Mouse (Mus musculus): ENCODE results near the gene Pknox2. TPM values are rescaled to one million over a fixed set of nuclear protein-coding genes. Genes with fewer than 3 reads are reported as not detected.

Pknox2 gene
- total RNA-seq, 1 experiment = 1.8 TPM

GRCm38 (mm10) chr9:37146603-37147358, 426 bp downstream of the Pknox2 start:
- Histone ChIP-seq H3K9ac (ENCODE audit: insufficient read depth, low read depth, low read length, poor library complexity, severe bottlenecking) (peak overlapping the region; percentile 69), H3K4me1 (ENCODE audit: control insufficient read depth in 2 of 2, insufficient read depth in 2 of 2, low read length in 2 of 2, poor library complexity in 1 of 2) (no peaks in the 10 kb centered on the region), H3K36me3 (ENCODE audit: control insufficient read depth, insufficient read depth, low read length, poor library complexity, severe bottlenecking) (no peaks in the 10 kb centered on the region), H3K27ac (ENCODE audit: insufficient read depth, low read depth, low read length, poor library complexity, severe bottlenecking) (no peak overlapping the region), H3K9me3 (ENCODE audit: control insufficient read depth, insufficient read depth, low read depth, low read length) (no peaks in the 10 kb centered on the region), H3K4me3 (ENCODE audit: insufficient read depth in 1 of 2, low read depth in 1 of 2, low read length in 2 of 2, poor library complexity in 1 of 2, severe bottlenecking in 1 of 2) (peak overlapping the region; percentile 60 to 70)
- DNase-seq (ENCODE audit: low read depth, low spot score) = peak; percentile 47
- in situ Hi-C loops (cut with MboI; ENCODE audit: low sequenced_read_pairs in 2 of 2, unreplicated experiment in 2 of 2) = loop anchor here in 1 of 2 experiments (25.0 kb wide), 1 partner anchor 184 kb away; no protein-coding TSS in a partner anchor
- TF ChIP-seq HCFC1 (IDR thresholded peaks at IDR 0.05; ENCODE audit: borderline replicate concordance, insufficient read depth, low read length) (no peak), CHD2 (IDR thresholded peaks at IDR 0.05; ENCODE audit: low read depth, low read length) (no peak), MAFK (IDR thresholded peaks at IDR 0.05; ENCODE audit: insufficient read depth, low read depth, low read length) (no peak), ZC3H11A (IDR thresholded peaks at IDR 0.05; ENCODE audit: borderline replicate concordance, low read depth, low read length) (no peak), ZNF384 (IDR thresholded peaks at IDR 0.05; ENCODE audit: low read depth, low read length) (no peak)

GRCm38 (mm10) chr9:37146353-37146602, 929 bp downstream of the Pknox2 start:
- Histone ChIP-seq H3K9me3 (ENCODE audit: control insufficient read depth, insufficient read depth, low read depth, low read length) (no peaks in the 10 kb centered on the region), H3K36me3 (ENCODE audit: control insufficient read depth, insufficient read depth, low read length, poor library complexity, severe bottlenecking) (no peaks in the 10 kb centered on the region), H3K4me3 (ENCODE audit: insufficient read depth in 1 of 2, low read depth in 1 of 2, low read length in 2 of 2, poor library complexity in 1 of 2, severe bottlenecking in 1 of 2) (peak overlapping the region; percentile 60 to 70), H3K4me1 (ENCODE audit: control insufficient read depth in 2 of 2, insufficient read depth in 2 of 2, low read length in 2 of 2, poor library complexity in 1 of 2) (no peaks in the 10 kb centered on the region), H3K27ac (ENCODE audit: insufficient read depth, low read depth, low read length, poor library complexity, severe bottlenecking) (no peak overlapping the region), H3K9ac (ENCODE audit: insufficient read depth, low read depth, low read length, poor library complexity, severe bottlenecking) (peak overlapping the region; percentile 69)
- in situ Hi-C loops (cut with MboI; ENCODE audit: low sequenced_read_pairs in 2 of 2, unreplicated experiment in 2 of 2) = loop anchor here in 1 of 2 experiments (25.0 kb wide), 1 partner anchor 184 kb away; no protein-coding TSS in a partner anchor
- TF ChIP-seq ZC3H11A (IDR thresholded peaks at IDR 0.05; ENCODE audit: borderline replicate concordance, low read depth, low read length) (no peak), MAFK (IDR thresholded peaks at IDR 0.05; ENCODE audit: insufficient read depth, low read depth, low read length) (no peak), CHD2 (IDR thresholded peaks at IDR 0.05; ENCODE audit: low read depth, low read length) (no peak), ZNF384 (IDR thresholded peaks at IDR 0.05; ENCODE audit: low read depth, low read length) (no peak), HCFC1 (IDR thresholded peaks at IDR 0.05; ENCODE audit: borderline replicate concordance, insufficient read depth, low read length) (no peak)
- no peak for DNase-seq (ENCODE audit: low read depth, low spot score)

- peak; percentile 21 for DNase-seq (ENCODE audit: low read depth, low spot score)
- no peaks in the 10 kb centered on the region for H3K36me3 ChIP-seq (ENCODE audit: control insufficient read depth, insufficient read depth, low read length, poor library complexity, severe bottlenecking)
- TF ChIP-seq ZNF384 (IDR thresholded peaks at IDR 0.05; ENCODE audit: low read depth, low read length) (no peak), CHD2 (IDR thresholded peaks at IDR 0.05; ENCODE audit: low read depth, low read length) (no peak)
- H3K4me1 ChIP-seq (ENCODE audit: control insufficient read depth in 2 of 2, insufficient read depth in 2 of 2, low read length in 2 of 2, poor library complexity in 1 of 2) = no peaks in the 10 kb centered on the region
- H3K9ac ChIP-seq (ENCODE audit: insufficient read depth, low read depth, low read length, poor library complexity, severe bottlenecking) = no peak overlapping the region
- H3K4me3 ChIP-seq (ENCODE audit: insufficient read depth in 1 of 2, low read depth in 1 of 2, low read length in 2 of 2, poor library complexity in 1 of 2, severe bottlenecking in 1 of 2) = peak overlapping the region; percentile 60 to 70
- H3K27ac ChIP-seq (ENCODE audit: insufficient read depth, low read depth, low read length, poor library complexity, severe bottlenecking) = no peak overlapping the region
- in situ Hi-C loops (cut with MboI; ENCODE audit: low sequenced_read_pairs in 2 of 2, unreplicated experiment in 2 of 2) = loop anchor here in 1 of 2 experiments (25.0 kb wide), 1 partner anchor 183 kb away; no protein-coding TSS in a partner anchor
- H3K9me3 ChIP-seq (ENCODE audit: control insufficient read depth, insufficient read depth, low read depth, low read length) = no peaks in the 10 kb centered on the region
Observed at GRCm38 (mm10) chr9:37145616-37146352, 1.4 kb downstream of the Pknox2 start.

GRCm38 (mm10) chr9:37145151-37145615, 2.0 kb downstream of the Pknox2 start:
- H3K27ac ChIP-seq (ENCODE audit: insufficient read depth, low read depth, low read length, poor library complexity, severe bottlenecking) = no peak overlapping the region
- peak; percentile 15 for DNase-seq (ENCODE audit: low read depth, low spot score)
- no peaks in the 10 kb centered on the region for H3K9me3 ChIP-seq (ENCODE audit: control insufficient read depth, insufficient read depth, low read depth, low read length)
- H3K36me3 ChIP-seq (ENCODE audit: control insufficient read depth, insufficient read depth, low read length, poor library complexity, severe bottlenecking) = no peaks in the 10 kb centered on the region
- peak overlapping the region; percentile 60 to 70; a peak in 3 of 4 replicates for H3K4me3 ChIP-seq (ENCODE audit: insufficient read depth in 1 of 2, low read depth in 1 of 2, low read length in 2 of 2, poor library complexity in 1 of 2, severe bottlenecking in 1 of 2)
- TF ChIP-seq MAFK (IDR thresholded peaks at IDR 0.05; ENCODE audit: insufficient read depth, low read depth, low read length) (no peak), HCFC1 (IDR thresholded peaks at IDR 0.05; ENCODE audit: borderline replicate concordance, insufficient read depth, low read length) (no peak), ZNF384 (IDR thresholded peaks at IDR 0.05; ENCODE audit: low read depth, low read length) (no peak), CHD2 (IDR thresholded peaks at IDR 0.05; ENCODE audit: low read depth, low read length) (no peak), ZC3H11A (IDR thresholded peaks at IDR 0.05; ENCODE audit: borderline replicate concordance, low read depth, low read length) (no peak)
- peaks cover 0 to 4% of the 10 kb centered on the region in 2 experiments; a peak in 1 of 4 replicates for H3K4me1 ChIP-seq (ENCODE audit: control insufficient read depth in 2 of 2, insufficient read depth in 2 of 2, low read length in 2 of 2, poor library complexity in 1 of 2)
- in situ Hi-C loops (cut with MboI; ENCODE audit: low sequenced_read_pairs in 2 of 2, unreplicated experiment in 2 of 2) = loop anchor here in 1 of 2 experiments (25.0 kb wide), 1 partner anchor 183 kb away; no protein-coding TSS in a partner anchor
- no peak overlapping the region for H3K9ac ChIP-seq (ENCODE audit: insufficient read depth, low read depth, low read length, poor library complexity, severe bottlenecking)

Data from ES-E14 (cell line).